Mouse (Mus musculus) limb, embryonic 12.5 days (tissue): ENCODE data around the gene Rarg. TPM values are rescaled to one million over a fixed set of nuclear protein-coding genes. Genes with fewer than 3 reads are reported as not detected.

Experiments used
- ATAC-seq: fragments of 200-750 bp; cut with Nextera tagmentation; 2 replicates; pipeline ENCODE4 v1.8.0; 2017; ENCODE audit warnings: low read depth, moderate TSS enrichment; ENCODE audit not compliant: insufficient number of reproducible peaks, insufficient read depth, low FRiP score, low TSS enrichment
- H3K27ac ChIP-seq: fragments of 300-500 bp; sonication (generic); 2 replicates; pipeline ENCODE4 v1.5.1; 2016; ENCODE audit warnings: mild to moderate bottlenecking, moderate library complexity
- H3K27me3 ChIP-seq: fragments of 300-500 bp; sonication (generic); 2 replicates; pipeline ENCODE4 v1.6.1; 2016; ENCODE audit warnings: mild to moderate bottlenecking, moderate library complexity
- H3K36me3 ChIP-seq: fragments of 300-500 bp; sonication (generic); 2 replicates; pipeline ENCODE4 v1.6.1; 2016; ENCODE audit warnings: mild to moderate bottlenecking, moderate library complexity
- H3K4me1 ChIP-seq: fragments of 300-500 bp; sonication (generic); replicated peaks from 2 replicates; pipeline ENCODE4 v1.6.1; 2016
- H3K4me2 ChIP-seq: fragments of 300-500 bp; sonication (generic); 2 replicates; pipeline ENCODE4 v1.6.1; 2016; ENCODE audit warnings: mild to moderate bottlenecking, moderate library complexity
- H3K4me3 ChIP-seq: fragments of 300-500 bp; sonication (generic); replicated peaks from 2 replicates; pipeline ENCODE4 v1.5.1; 2016; ENCODE audit warnings: mild to moderate bottlenecking
- H3K9ac ChIP-seq: fragments of 300-500 bp; sonication (generic); replicated peaks from 2 replicates; pipeline ENCODE4 v1.6.1; 2016; ENCODE audit warnings: mild to moderate bottlenecking, moderate library complexity
- H3K9me3 ChIP-seq: fragments of 300-500 bp; sonication (generic); 2 replicates; pipeline ENCODE4 v1.6.1; 2016; ENCODE audit warnings: mild to moderate bottlenecking, moderate library complexity
- WGBS: fragments of 180-500 bp; shearing (Covaris S2); methylation state at CpG from one replicate; pipeline ENCODE4 v1.1.7; 2016; 5-methylcytosine and 5-hydroxymethylcytosine counted together
- polyA plus RNA-seq: library from polyadenylated mRNA; unstranded; fragments of >200 nt; fragmentation: Nextera tagmentation; extraction: Ambion mirVana; gene quantifications from 2 replicates; pipeline ENCODE4 v1.2.1, GENCODE M21; 2016

Rarg gene
- polyA plus RNA-seq, 1 experiment from 2014 or later: 137 TPM

DNA sequence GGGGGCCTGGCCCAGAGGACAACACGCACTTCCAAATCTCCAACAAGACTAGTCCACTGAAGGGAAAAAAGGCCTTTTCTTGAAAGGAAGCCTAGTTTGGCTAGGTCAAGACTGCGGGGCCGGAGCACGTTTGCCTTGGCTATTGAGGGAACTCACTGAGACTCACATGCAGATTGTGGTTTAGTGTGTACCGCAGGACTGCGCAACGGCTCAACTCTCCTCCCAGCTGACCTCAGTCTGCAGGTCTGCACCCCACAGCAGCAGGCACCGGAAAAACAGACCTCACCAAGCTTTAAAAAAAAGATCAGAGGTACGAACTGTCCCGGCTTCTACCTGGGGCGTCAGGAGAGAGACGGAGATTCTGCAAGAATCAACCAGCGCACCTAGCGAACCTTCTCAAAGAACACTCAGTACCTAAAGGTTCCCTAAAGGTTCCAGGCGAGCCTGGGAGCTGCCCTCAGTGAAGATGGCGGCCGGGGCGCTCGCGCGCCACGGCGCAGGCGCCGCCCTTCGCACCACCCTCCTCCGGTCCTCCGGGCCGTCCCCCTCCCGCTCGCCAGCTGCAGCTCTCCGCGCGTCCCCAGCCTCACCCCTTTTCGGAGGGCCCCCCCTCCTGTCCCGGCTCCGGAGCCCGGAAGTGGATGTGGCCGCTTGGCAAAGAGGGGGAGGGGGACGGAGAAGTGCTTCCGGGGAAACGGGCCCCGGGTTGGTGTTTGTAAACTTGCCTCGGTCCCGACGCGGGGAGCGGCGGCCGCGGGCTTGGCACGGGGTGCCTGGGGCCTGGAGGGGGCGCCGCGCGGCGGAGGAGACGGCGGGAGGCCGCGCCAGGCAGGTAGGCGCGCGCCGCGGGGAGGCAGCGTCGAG is 54.1 kb downstream of the Rarg start, which contains the start of gene Zfp740:
TSS of gene Zfp740 (plus strand) at position 279 of the 864 bp plus-strand sequence.
- Histone ChIP-seq H3K36me3 (peaks cover 53% of the 10 kb centered on the region), H3K9ac (peak within 1 kb of the TSS; percentile 94), H3K9me3 (no peaks in the 10 kb centered on the region), H3K4me3 (peak within 1 kb of the TSS; percentile 85), H3K27me3 (no peaks in the 10 kb centered on the region), H3K4me1 (peaks cover 33% of the 10 kb centered on the region), H3K4me2 (peak within 1 kb of the TSS; percentile 66), H3K27ac (peak within 1 kb of the TSS; percentile 99)
- peak; percentile 95 for ATAC-seq
- under 1% methylated on average over 63 of the region's 68 CpGs for WGBS

DNA sequence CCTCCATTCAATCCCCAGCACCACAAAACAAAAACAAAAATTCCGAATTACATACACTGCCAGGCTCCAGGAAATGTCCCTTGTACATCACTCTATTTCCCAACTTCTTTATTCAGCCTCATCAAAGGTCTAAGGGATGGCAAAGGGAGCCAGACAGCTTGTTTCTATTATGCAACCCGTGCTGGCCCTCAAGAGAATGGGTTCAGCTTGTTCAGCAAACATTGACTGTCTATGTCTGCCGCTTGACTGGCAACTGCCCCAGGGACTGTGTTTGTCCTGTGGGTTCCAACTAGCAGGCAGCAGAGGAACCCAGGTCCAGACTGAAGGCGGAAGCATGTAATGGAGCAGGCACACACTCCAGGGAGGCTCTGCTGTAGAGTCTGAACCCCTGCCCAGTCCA is 58.5 kb downstream of the Rarg start:
- H3K4me1 ChIP-seq: peaks cover 6% of the 10 kb centered on the region
- no peaks in the 10 kb centered on the region for H3K9me3 ChIP-seq
- no peak overlapping the region for H3K4me3 ChIP-seq
- H3K9ac ChIP-seq: no peak overlapping the region
- no peak overlapping the region for H3K27ac ChIP-seq
- H3K27me3 ChIP-seq: no peaks in the 10 kb centered on the region
- H3K4me2 ChIP-seq: no peak overlapping the region
- WGBS: 85% methylated on average over 4 of the region's 4 CpGs
- no peak for ATAC-seq
- peaks cover 18% of the 10 kb centered on the region; the same call in 1 of the 2 replicates for H3K36me3 ChIP-seq

DNA sequence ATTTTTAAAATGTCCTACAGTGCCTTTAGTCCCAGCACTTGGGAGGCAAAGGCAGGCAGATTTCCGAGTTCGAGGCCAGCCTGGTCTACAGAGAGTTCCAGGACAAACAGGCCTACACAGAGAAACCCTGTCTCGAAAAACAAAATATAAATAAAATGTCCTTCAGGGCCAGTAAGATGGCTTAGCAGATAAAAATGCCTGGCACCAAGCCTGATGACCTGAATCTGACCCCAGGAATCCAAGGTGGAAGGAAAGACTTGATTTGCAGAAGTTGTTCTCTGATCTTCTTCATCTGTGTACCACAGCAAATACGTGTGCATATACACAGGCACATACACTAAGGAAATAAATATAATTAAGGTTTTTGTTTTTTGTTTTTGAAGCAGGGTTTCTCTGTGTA is 61.9 kb downstream of the Rarg start:
- no peak for ATAC-seq
- Histone ChIP-seq H3K9me3 (no peaks in the 10 kb centered on the region), H3K9ac (no peak overlapping the region), H3K36me3 (peaks cover 18% of the 10 kb centered on the region; the same call in 1 of the 2 replicates), H3K4me2 (no peak overlapping the region), H3K4me3 (no peak overlapping the region), H3K27ac (no peak overlapping the region), H3K27me3 (no peaks in the 10 kb centered on the region), H3K4me1 (0 out of 2 replicates have a peak, but pooled peaks cover 6% of the 10 kb centered on the region)
- WGBS: 83% methylated on average over 4 of the region's 4 CpGs

DNA sequence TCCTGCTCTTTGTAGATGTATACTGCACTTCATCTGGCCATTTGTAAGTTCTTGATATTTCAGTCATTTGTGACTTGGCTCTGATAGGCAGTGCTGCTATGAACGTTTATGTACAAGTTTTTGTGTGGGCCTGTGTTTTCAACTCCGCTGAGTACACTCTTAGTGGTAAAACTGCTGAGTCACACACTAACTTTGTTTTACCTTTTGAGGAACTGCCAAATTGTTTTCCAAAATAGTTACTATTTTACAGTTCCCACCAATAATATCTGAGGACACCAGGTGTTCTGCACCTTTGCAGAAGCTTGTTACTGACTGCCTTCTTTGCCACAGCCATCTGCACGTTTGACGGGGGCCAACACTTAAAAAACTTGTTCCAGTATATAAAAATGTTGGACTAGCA is 62.9 kb downstream of the Rarg start:
- no peak for ATAC-seq
- no peak overlapping the region for H3K9ac ChIP-seq
- 0 out of 2 replicates have a peak, but pooled peaks cover 6% of the 10 kb centered on the region for H3K4me1 ChIP-seq
- H3K27me3 ChIP-seq: no peaks in the 10 kb centered on the region
- H3K4me3 ChIP-seq: no peak overlapping the region
- no peak overlapping the region for H3K4me2 ChIP-seq
- WGBS: 84% methylated on average over 4 of the region's 4 CpGs
- H3K27ac ChIP-seq: no peak overlapping the region
- no peaks in the 10 kb centered on the region for H3K9me3 ChIP-seq
- peaks cover 13% of the 10 kb centered on the region; the same call in 1 of the 2 replicates for H3K36me3 ChIP-seq

DNA sequence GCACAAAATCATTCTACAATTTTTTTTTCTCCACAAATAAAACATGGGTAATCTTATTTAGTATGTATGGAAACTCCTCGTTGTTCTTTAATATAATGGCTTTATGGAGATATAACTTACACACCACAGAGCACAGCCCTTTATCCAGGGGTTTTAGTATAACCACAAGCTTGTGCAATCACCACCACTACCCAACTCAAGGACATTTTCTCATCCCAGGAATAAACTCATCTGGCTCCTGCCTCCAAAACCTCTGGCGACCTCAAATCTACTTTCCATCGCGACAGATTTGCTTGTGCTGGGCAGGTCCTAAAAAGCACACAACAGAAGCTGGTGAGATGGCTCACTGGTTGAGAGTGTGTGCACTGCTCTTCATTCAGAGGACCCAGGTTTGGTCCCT is 63.7 kb downstream of the Rarg start:
- 89% methylated on average over 4 of the region's 4 CpGs for WGBS
- Histone ChIP-seq H3K36me3 (0 out of 2 replicates have a peak, but pooled peaks cover 5% of the 10 kb centered on the region), H3K4me3 (no peak overlapping the region), H3K9me3 (no peaks in the 10 kb centered on the region), H3K27ac (no peak overlapping the region), H3K9ac (no peak overlapping the region), H3K4me2 (no peak overlapping the region), H3K4me1 (0 out of 2 replicates have a peak, but pooled peaks cover 6% of the 10 kb centered on the region), H3K27me3 (no peaks in the 10 kb centered on the region)
- ATAC-seq: no peak

DNA sequence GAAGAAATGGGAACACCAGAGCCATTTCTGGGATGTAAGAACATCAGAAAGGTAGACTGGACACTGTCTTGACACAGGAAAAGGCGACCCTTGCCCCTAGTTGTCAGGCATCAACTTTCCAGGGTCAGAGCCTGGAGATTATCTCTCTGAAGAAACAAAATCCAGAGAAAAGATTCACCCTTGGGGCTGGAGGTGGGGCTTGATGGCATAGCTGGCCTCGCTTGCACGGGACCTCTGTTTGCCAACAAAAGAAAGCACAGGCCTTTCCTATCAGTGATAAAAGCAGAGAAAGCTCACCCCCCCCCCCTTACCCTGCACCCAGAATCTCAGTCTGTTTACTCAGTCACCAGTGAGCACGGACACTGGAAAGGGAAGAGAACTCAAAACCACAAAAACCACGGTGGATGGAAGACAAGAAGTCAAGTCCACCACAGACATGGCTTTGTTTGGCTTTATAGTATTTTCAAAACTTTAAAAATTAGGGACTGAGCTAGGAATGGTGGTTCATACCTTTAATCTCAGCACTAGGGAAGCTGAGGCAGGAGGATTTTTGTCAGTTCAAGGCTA is 64.4 kb downstream of the Rarg start:
- no peak overlapping the region for H3K4me2 ChIP-seq
- H3K9me3 ChIP-seq: no peaks in the 10 kb centered on the region
- H3K36me3 ChIP-seq: peaks cover 6% of the 10 kb centered on the region; the same call in 1 of the 2 replicates
- no peak overlapping the region for H3K4me3 ChIP-seq
- 0 out of 2 replicates have a peak, but pooled peaks cover 6% of the 10 kb centered on the region for H3K4me1 ChIP-seq
- H3K9ac ChIP-seq: no peak overlapping the region
- H3K27ac ChIP-seq: no peak overlapping the region
- ATAC-seq: no peak
- H3K27me3 ChIP-seq: no peaks in the 10 kb centered on the region
- WGBS: 69% methylated on average over 5 of the region's 5 CpGs

DNA sequence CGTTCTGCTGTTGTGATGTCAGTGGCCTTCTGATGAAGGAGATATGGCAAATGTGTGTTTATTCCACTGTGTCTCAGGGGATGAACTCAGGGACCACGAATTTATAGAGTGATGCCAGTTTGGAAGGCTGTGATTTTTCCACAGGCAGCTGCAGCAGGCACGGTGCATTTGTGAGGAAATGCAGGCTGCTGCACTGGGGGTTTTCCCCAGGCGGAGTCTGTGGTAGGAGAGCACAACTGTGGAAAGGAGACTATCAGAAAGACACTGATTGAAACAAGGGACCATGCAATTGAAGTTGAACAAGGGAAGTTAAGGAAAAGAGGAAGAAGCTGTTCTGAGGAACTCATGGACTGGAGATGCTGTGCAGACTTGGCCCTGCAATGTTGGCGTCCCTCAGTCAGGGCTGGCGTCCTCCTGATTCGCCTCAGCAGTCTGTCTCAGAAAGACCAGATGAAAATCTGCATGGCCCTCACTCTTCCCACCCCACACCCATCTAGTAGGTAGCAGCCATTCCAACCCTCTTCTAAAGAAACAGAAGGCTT is 65.0 kb downstream of the Rarg start:
- Histone ChIP-seq H3K9me3 (no peaks in the 10 kb centered on the region), H3K4me1 (0 out of 2 replicates have a peak, but pooled peaks cover 6% of the 10 kb centered on the region), H3K27me3 (no peaks in the 10 kb centered on the region), H3K4me3 (no peak overlapping the region), H3K36me3 (peaks cover 12% of the 10 kb centered on the region; the same call in 1 of the 2 replicates), H3K27ac (no peak overlapping the region), H3K4me2 (no peak overlapping the region), H3K9ac (no peak overlapping the region)
- WGBS: 78% methylated on average over 7 of the region's 7 CpGs
- no peak for ATAC-seq

DNA sequence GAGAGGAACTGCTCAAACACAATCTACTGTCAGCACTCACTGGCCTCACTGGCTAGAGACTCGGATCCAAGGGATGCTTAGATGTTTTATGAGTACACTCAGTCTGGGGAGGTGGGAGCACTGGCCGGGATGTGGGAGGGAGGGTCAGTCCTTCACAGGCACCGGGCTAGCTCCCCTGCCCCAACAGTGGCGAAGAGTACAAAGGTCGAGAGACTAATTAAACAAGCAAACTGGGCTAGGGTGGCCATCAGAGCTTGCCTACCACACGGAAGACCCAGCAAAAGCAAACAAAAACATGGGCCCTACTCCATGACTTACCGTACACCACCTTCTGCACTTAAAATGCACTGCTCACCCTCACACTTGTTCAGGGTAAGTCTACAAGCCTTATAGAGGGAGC is 65.6 kb downstream of the Rarg start:
- Histone ChIP-seq H3K9ac (no peak overlapping the region), H3K36me3 (peaks cover 17% of the 10 kb centered on the region), H3K4me3 (no peak overlapping the region), H3K4me2 (no peak overlapping the region), H3K27me3 (no peaks in the 10 kb centered on the region), H3K4me1 (0 out of 2 replicates have a peak, but pooled peaks cover 6% of the 10 kb centered on the region), H3K9me3 (no peaks in the 10 kb centered on the region), H3K27ac (0 out of 2 replicates have a peak overlapping the region, but pooled peaks have one; percentile 23)
- WGBS: 57% methylated on average over 7 of the region's 7 CpGs
- ATAC-seq: no peak

DNA sequence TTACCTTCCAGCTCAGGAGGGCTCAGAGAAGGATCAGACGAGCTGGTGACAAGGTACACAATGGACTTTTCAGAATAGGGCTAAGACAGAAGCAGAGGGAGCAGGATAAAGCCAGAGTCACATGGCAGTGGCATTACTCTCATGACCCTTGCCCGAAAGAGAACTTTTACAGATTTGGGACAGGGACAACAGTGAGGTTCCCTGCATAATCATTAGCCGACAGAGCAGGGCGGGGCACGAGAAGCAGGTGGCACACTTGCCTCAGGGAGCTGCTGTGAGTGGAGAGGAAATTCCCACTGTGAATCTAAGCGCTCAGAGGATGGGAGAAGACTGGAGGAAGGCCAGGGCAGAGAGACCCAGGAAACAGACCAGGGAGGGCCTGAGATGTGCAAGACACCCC is 68.4 kb downstream of the Rarg start:
- Histone ChIP-seq H3K4me3 (no peak overlapping the region), H3K27me3 (no peaks in the 10 kb centered on the region), H3K4me1 (0 out of 2 replicates have a peak, but pooled peaks cover 6% of the 10 kb centered on the region), H3K4me2 (no peak overlapping the region), H3K27ac (no peak overlapping the region), H3K9ac (no peak overlapping the region), H3K36me3 (peaks cover 45% of the 10 kb centered on the region), H3K9me3 (no peaks in the 10 kb centered on the region)
- no peak for ATAC-seq
- WGBS: 66% methylated on average over 6 of the region's 6 CpGs

DNA sequence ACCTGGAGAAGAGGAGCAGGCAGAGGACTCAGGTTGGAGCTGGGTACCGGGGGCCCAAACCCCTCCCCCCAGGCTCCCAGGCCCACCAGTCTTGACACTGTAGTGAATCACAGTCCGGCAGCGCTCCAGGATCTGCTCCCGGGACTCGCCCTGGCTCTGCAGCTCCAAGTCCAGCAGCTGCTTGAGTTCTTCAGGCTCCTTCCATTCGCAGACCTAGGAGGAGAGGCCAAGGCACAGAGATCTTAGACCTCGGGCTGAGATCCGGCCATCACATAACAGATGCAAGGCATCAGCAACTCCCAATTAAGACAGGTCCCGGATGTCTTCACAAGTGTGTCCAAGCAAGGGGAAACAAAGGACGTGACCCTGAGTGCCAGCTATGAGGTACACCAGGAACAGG is 69.2 kb downstream of the Rarg start:
- Histone ChIP-seq H3K4me3 (no peak overlapping the region), H3K27me3 (no peaks in the 10 kb centered on the region), H3K4me2 (no peak overlapping the region), H3K9ac (no peak overlapping the region), H3K4me1 (0 out of 2 replicates have a peak, but pooled peaks cover 6% of the 10 kb centered on the region), H3K36me3 (peaks cover 52% of the 10 kb centered on the region), H3K27ac (no peak overlapping the region), H3K9me3 (no peaks in the 10 kb centered on the region)
- no peak for ATAC-seq
- 89% methylated on average over 10 of the region's 10 CpGs for WGBS

DNA sequence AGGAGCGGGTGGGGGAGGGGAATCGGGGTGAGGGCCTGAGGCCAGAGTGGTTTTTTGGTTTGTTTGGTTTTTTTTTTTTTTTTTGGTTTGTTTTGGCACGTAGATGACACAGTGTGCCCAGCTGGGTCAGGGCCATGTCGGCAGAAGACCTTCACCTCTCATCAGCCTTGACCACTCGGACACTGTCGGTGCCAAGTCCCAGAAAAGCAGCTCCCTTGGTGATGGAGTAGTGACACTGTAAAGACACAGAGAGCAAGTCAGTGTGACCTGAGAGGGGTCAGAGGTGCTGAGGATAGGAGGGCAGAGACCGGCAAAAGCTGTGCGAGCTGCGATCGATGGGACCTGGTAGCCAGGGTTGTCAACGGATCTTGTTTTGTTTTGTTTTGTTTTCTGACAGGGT is 71.1 kb downstream of the Rarg start:
- WGBS: 86% methylated on average over 11 of the region's 11 CpGs
- no peak overlapping the region for H3K9ac ChIP-seq
- no peaks in the 10 kb centered on the region for H3K9me3 ChIP-seq
- H3K27ac ChIP-seq: no peak overlapping the region
- ATAC-seq: no peak
- H3K4me3 ChIP-seq: no peak overlapping the region
- H3K36me3 ChIP-seq: peaks cover 54% of the 10 kb centered on the region
- no peaks in the 10 kb centered on the region for H3K4me1 ChIP-seq
- H3K4me2 ChIP-seq: no peak overlapping the region
- H3K27me3 ChIP-seq: no peaks in the 10 kb centered on the region
